Mouse (Mus musculus): ENCODE measurements around the gene Ddx24. TPM values are rescaled to one million over a fixed set of nuclear protein-coding genes. Genes with fewer than 3 reads are reported as not detected.
A peak's percentile ranks its signal among the peaks of the same experiment; 100 is the strongest.

The Ddx24 gene
- polyA plus RNA-seq, 1 experiment from 2014 or later, result 90.0 TPM

- no peak overlapping the region for H3K4me3 ChIP-seq (ENCODE audit: low read length)
Measured at GRCm38 (mm10) chr12:103373530-103374236, 51.9 kb downstream of the Ddx24 start.

DNA sequence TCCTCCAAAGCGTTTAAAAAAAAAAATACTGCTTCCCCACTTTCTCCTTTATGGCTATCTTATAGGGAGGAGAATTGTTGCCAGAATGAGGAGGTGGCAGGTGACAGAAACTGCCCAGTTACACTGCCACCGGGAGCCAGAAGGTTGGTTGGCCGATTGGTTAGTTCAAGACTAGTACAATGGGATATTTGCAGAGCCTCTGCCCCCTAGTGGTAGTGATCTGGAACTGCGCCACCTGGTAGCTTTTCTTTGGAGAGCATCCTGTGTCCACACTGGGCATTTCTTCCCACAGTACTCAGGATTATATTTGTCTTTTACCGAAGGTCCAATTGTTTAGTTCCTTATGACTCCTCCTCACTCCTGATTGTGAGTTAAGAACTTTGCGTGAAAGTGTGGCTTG, 53.9 kb downstream of the Ddx24 start:
- no peak for ATAC-seq (ENCODE audit: low read depth)
- Histone ChIP-seq H3K4me2 (ENCODE audit: low read depth, low read length) (no peak overlapping the region), H3K27me3 (ENCODE audit: control insufficient read depth, insufficient read depth, low read depth, low read length) (no peaks in the 10 kb centered on the region), H3K9me3 (ENCODE audit: control insufficient read depth, low read length) (no peaks in the 10 kb centered on the region), H3K4me3 (ENCODE audit: low read length) (no peak overlapping the region), H3K36me3 (ENCODE audit: control insufficient read depth, insufficient read depth, low read length) (no peaks in the 10 kb centered on the region), H3K9ac (ENCODE audit: low read length) (no peak overlapping the region), H3K4me1 (replicated peaks; ENCODE audit: control insufficient read depth, insufficient read depth, low read length) (no peaks in the 10 kb centered on the region), H3K27ac (ENCODE audit: low read length) (no peak overlapping the region)
- 22% methylated on average over 6 of the region's 6 CpGs for WGBS

More at GRCm38 (mm10) chr12:103373530-103374236, 51.9 kb downstream of the Ddx24 start:
- no peak for ATAC-seq (ENCODE audit: low read depth)
- WGBS, result 57% methylated on average over 8 of the region's 8 CpGs
- no peaks in the 10 kb centered on the region for H3K27me3 ChIP-seq (ENCODE audit: control insufficient read depth, insufficient read depth, low read depth, low read length)
- no peak overlapping the region for H3K27ac ChIP-seq (ENCODE audit: low read length)
- no peaks in the 10 kb centered on the region for H3K36me3 ChIP-seq (ENCODE audit: control insufficient read depth, insufficient read depth, low read length)
- no peaks in the 10 kb centered on the region for H3K9me3 ChIP-seq (ENCODE audit: control insufficient read depth, low read length)
- H3K4me2 ChIP-seq (ENCODE audit: low read depth, low read length), result no peak overlapping the region
- no peaks in the 10 kb centered on the region for H3K4me1 ChIP-seq (replicated peaks; ENCODE audit: control insufficient read depth, insufficient read depth, low read length)
- no peak overlapping the region for H3K9ac ChIP-seq (ENCODE audit: low read length)

GRCm38 (mm10) chr12:103370861-103371260, 54.8 kb downstream of the Ddx24 start:
- H3K9ac ChIP-seq (ENCODE audit: low read length), result no peak overlapping the region
- no peaks in the 10 kb centered on the region for H3K27me3 ChIP-seq (ENCODE audit: control insufficient read depth, insufficient read depth, low read depth, low read length)
- H3K4me2 ChIP-seq (ENCODE audit: low read depth, low read length), result no peak overlapping the region
- ATAC-seq (ENCODE audit: low read depth), result no peak
- WGBS, result 58% methylated on average over 4 of the region's 4 CpGs
- no peak overlapping the region for H3K27ac ChIP-seq (ENCODE audit: low read length)
- no peaks in the 10 kb centered on the region for H3K36me3 ChIP-seq (ENCODE audit: control insufficient read depth, insufficient read depth, low read length)
- no peak overlapping the region for H3K4me3 ChIP-seq (ENCODE audit: low read length)
- no peaks in the 10 kb centered on the region for H3K9me3 ChIP-seq (ENCODE audit: control insufficient read depth, low read length)
- H3K4me1 ChIP-seq (replicated peaks; ENCODE audit: control insufficient read depth, insufficient read depth, low read length), result no peaks in the 10 kb centered on the region

GRCm38 (mm10) chr12:103368777-103369176, 56.9 kb downstream of the Ddx24 start:
- 36% methylated on average over 2 of the region's 2 CpGs for WGBS
- ATAC-seq (ENCODE audit: low read depth), result no peak

DNA sequence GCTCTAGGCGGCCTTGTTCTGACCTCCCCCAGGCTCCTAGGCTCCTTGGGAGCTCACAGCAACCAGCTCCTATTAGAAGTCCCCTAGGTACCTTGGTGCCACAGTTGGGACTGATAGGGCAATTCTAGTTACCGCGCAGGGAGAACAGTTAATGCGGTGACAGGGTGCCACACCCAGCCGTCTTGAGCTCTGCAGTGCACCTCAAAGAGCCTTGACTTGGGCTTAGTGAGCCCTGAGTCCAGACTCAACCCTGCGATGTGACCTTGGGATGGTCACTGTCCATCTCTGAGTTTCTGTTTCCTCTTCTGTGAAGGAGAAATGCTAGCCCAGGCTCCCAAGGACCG, 57.3 kb downstream of the Ddx24 start:
- 69% methylated on average over 7 of the region's 7 CpGs for WGBS
- H3K4me2 ChIP-seq (ENCODE audit: low read depth, low read length), result no peak overlapping the region

More at GRCm38 (mm10) chr12:103368777-103369176, 56.9 kb downstream of the Ddx24 start:
- no peaks in the 10 kb centered on the region for H3K9me3 ChIP-seq (ENCODE audit: control insufficient read depth, low read length)
- H3K36me3 ChIP-seq (ENCODE audit: control insufficient read depth, insufficient read depth, low read length), result no peaks in the 10 kb centered on the region
- no peaks in the 10 kb centered on the region for H3K27me3 ChIP-seq (ENCODE audit: control insufficient read depth, insufficient read depth, low read depth, low read length)
- no peak overlapping the region for H3K27ac ChIP-seq (ENCODE audit: low read length)
- H3K4me1 ChIP-seq (replicated peaks; ENCODE audit: control insufficient read depth, insufficient read depth, low read length), result no peaks in the 10 kb centered on the region
- H3K4me2 ChIP-seq (ENCODE audit: low read depth, low read length), result no peak overlapping the region
- H3K4me3 ChIP-seq (ENCODE audit: low read length), result no peak overlapping the region
- H3K9ac ChIP-seq (ENCODE audit: low read length), result no peak overlapping the region

GRCm38 (mm10) chr12:103367620-103368325, 57.9 kb downstream of the Ddx24 start:
- ATAC-seq (ENCODE audit: low read depth), result peak; percentile 77
- 14% methylated on average over 18 of the region's 18 CpGs for whole genome bisulfite sequencing
- H3K9me3 ChIP-seq (ENCODE audit: control insufficient read depth, low read length), result no peaks in the 10 kb centered on the region
- H3K9ac ChIP-seq (ENCODE audit: low read length), result no peak overlapping the region
- no peaks in the 10 kb centered on the region for H3K27me3 ChIP-seq (ENCODE audit: control insufficient read depth, insufficient read depth, low read depth, low read length)
- no peaks in the 10 kb centered on the region for H3K4me1 ChIP-seq (replicated peaks; ENCODE audit: control insufficient read depth, insufficient read depth, low read length)
- no peak overlapping the region for H3K4me3 ChIP-seq (ENCODE audit: low read length)
- H3K27ac ChIP-seq (ENCODE audit: low read length), result no peak overlapping the region
- 0 out of 2 replicates have a peak overlapping the region, but pooled peaks have one; percentile 24 for H3K4me2 ChIP-seq (ENCODE audit: low read depth, low read length)
- no peaks in the 10 kb centered on the region for H3K36me3 ChIP-seq (ENCODE audit: control insufficient read depth, insufficient read depth, low read length)

More for the DNA sequence above, 57.3 kb downstream of the Ddx24 start:
- Histone ChIP-seq H3K9ac (ENCODE audit: low read length) (no peak overlapping the region), H3K27ac (ENCODE audit: low read length) (no peak overlapping the region), H3K4me1 (replicated peaks; ENCODE audit: control insufficient read depth, insufficient read depth, low read length) (no peaks in the 10 kb centered on the region), H3K27me3 (ENCODE audit: control insufficient read depth, insufficient read depth, low read depth, low read length) (no peaks in the 10 kb centered on the region), H3K4me3 (ENCODE audit: low read length) (no peak overlapping the region), H3K9me3 (ENCODE audit: control insufficient read depth, low read length) (no peaks in the 10 kb centered on the region), H3K36me3 (ENCODE audit: control insufficient read depth, insufficient read depth, low read length) (no peaks in the 10 kb centered on the region)
- ATAC-seq (ENCODE audit: low read depth), result no peak

GRCm38 (mm10) chr12:103367171-103367570, 58.5 kb downstream of the Ddx24 start:
- H3K36me3 ChIP-seq (ENCODE audit: control insufficient read depth, insufficient read depth, low read length), result no peaks in the 10 kb centered on the region
- 67% methylated on average over 2 of the region's 2 CpGs for WGBS
- H3K9ac ChIP-seq (ENCODE audit: low read length), result no peak overlapping the region
- H3K4me2 ChIP-seq (ENCODE audit: low read depth, low read length), result no peak overlapping the region
- H3K27ac ChIP-seq (ENCODE audit: low read length), result no peak overlapping the region
- no peak overlapping the region for H3K4me3 ChIP-seq (ENCODE audit: low read length)
- H3K9me3 ChIP-seq (ENCODE audit: control insufficient read depth, low read length), result no peaks in the 10 kb centered on the region
- no peak for ATAC-seq (ENCODE audit: low read depth)
- no peaks in the 10 kb centered on the region for H3K4me1 ChIP-seq (replicated peaks; ENCODE audit: control insufficient read depth, insufficient read depth, low read length)
- no peaks in the 10 kb centered on the region for H3K27me3 ChIP-seq (ENCODE audit: control insufficient read depth, insufficient read depth, low read depth, low read length)

DNA sequence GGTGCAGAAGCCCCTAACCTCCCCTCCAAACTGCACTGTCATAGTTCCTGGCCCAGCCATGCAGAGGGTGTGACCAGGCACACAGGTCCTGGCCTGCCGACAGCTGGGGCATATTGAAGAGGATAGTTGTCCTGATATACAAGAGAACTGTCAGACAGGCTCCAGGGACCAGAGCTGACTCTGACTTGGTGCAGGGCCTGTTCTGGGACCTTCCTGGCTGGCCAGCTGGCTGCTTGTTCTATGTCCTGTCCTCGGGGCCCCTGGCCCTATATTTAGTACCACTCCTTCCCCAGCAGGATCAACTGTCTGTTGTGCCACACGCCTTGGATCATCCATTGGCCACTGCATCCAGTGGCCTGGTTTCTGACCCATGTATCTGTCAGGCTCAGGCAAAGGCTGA, 63.3 kb downstream of the Ddx24 start:
- H3K4me2 ChIP-seq (ENCODE audit: low read depth, low read length), result no peak overlapping the region
- no peaks in the 10 kb centered on the region for H3K27me3 ChIP-seq (ENCODE audit: control insufficient read depth, insufficient read depth, low read depth, low read length)
- H3K27ac ChIP-seq (ENCODE audit: low read length), result no peak overlapping the region
- no peaks in the 10 kb centered on the region for H3K4me1 ChIP-seq (replicated peaks; ENCODE audit: control insufficient read depth, insufficient read depth, low read length)
- WGBS, result 76% methylated on average over 3 of the region's 3 CpGs
- H3K4me3 ChIP-seq (ENCODE audit: low read length), result no peak overlapping the region
- no peak for ATAC-seq (ENCODE audit: low read depth)
- no peaks in the 10 kb centered on the region for H3K36me3 ChIP-seq (ENCODE audit: control insufficient read depth, insufficient read depth, low read length)
- no peak overlapping the region for H3K9ac ChIP-seq (ENCODE audit: low read length)
- H3K9me3 ChIP-seq (ENCODE audit: control insufficient read depth, low read length), result no peaks in the 10 kb centered on the region

- H3K9ac ChIP-seq (ENCODE audit: low read length), result no peak overlapping the region
- H3K9me3 ChIP-seq (ENCODE audit: control insufficient read depth, low read length), result no peaks in the 10 kb centered on the region
- no peak overlapping the region for H3K4me2 ChIP-seq (ENCODE audit: low read depth, low read length)
- no peak overlapping the region for H3K27ac ChIP-seq (ENCODE audit: low read length)
- WGBS, result 76% methylated on average over 17 of the region's 17 CpGs
- no peaks in the 10 kb centered on the region for H3K4me1 ChIP-seq (replicated peaks; ENCODE audit: control insufficient read depth, insufficient read depth, low read length)
- H3K4me3 ChIP-seq (ENCODE audit: low read length), result no peak overlapping the region
- no peaks in the 10 kb centered on the region for H3K27me3 ChIP-seq (ENCODE audit: control insufficient read depth, insufficient read depth, low read depth, low read length)
- H3K36me3 ChIP-seq (ENCODE audit: control insufficient read depth, insufficient read depth, low read length), result no peaks in the 10 kb centered on the region
- ATAC-seq (ENCODE audit: low read depth), result no peak
Measured at GRCm38 (mm10) chr12:103361539-103362307, 63.9 kb downstream of the Ddx24 start.
